Mouse (Mus musculus): ENCODE measurements around the gene Ica1l. TPM values are rescaled to one million over a fixed set of nuclear protein-coding genes. Genes with fewer than 3 reads are reported as not detected.

The Ica1l gene
- polyA plus RNA-seq, 1 experiment, result 0.08 TPM

DNA sequence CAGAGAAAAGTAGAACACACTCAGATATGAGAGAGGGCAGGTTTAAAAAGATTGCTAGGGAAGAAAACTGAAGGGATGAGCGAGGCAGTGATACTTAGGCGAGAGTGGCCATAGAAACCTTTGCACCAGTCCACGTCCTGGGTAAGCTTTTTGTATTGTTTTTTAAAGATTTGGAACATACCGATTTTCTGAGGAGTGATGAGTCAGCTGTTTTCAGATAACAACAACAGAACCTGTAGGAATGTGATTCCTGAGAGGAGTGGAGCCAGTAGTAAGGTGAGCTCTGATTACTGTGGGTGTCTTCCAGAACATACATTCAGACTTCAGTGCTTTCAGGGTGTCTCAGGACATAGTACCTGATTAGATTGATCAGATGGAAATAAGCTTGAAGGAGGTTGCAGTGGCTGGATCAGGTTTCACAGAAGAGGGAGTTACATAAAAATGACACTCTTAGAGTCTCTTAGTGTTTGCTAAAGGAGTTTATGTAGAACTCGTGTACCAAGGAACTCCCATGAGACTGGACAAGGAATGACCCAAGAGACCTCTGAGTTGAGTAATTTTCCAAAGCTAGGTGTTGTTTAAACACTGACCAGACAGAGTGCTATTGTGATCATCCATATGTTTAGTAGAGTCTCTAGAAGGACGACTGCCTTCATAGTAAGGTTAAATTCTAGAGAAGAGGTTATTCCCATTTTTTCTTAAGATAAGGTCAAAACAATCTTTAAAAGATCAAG lies 100.8 kb downstream of the Ica1l start:
- H3K27ac ChIP-seq (ENCODE audit: insufficient read depth, low read depth, low read length), result no peak overlapping the region
- no peak overlapping the region for H3K4me3 ChIP-seq (ENCODE audit: insufficient read depth, low read depth, low read length)
- H3K36me3 ChIP-seq (ENCODE audit: control insufficient read depth, insufficient read depth, low read length), result no peaks in the 10 kb centered on the region
- no peak for TF ChIP-seq CTCF (conservative IDR thresholded peaks at IDR 0.05; ENCODE audit: insufficient read depth, insufficient read length, low read depth, low read length)
- TF ChIP-seq POLR2A (IDR thresholded peaks at IDR 0.05; ENCODE audit: low read depth, low read length), result no peak
- 51% methylated on average over 6 of the region's 6 CpGs for WGBS
- DNase-seq, result no peak
- no peaks in the 10 kb centered on the region for H3K27me3 ChIP-seq (replicated peaks; ENCODE audit: control insufficient read depth, insufficient read depth, low read length)
- H3K4me1 ChIP-seq (ENCODE audit: control insufficient read depth, insufficient read depth, low read length), result peaks cover 12% of the 10 kb centered on the region

DNA sequence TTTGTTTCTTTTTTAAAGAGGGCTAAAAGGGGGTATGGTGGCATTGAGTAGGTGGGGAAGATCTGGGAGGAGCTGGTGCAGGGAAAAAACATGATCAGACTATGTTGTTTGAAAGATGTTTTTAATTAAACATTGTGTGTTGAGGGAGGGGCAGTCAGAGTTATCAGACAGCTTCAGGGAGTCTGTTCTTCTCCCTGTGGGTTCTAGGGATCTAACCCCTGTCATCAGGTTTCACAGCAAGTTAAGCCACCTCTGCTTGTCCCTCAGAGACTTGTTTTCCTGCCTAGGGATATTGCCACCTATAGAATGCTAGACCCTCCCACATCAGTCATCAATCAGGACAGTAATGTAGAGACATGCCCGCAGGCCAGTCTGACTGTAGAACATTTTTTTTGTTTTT lies 101.9 kb downstream of the Ica1l start:
- Histone ChIP-seq H3K4me3 (ENCODE audit: insufficient read depth, low read depth, low read length) (no peak overlapping the region), H3K27ac (ENCODE audit: insufficient read depth, low read depth, low read length) (no peak overlapping the region), H3K36me3 (ENCODE audit: control insufficient read depth, insufficient read depth, low read length) (no peaks in the 10 kb centered on the region), H3K27me3 (replicated peaks; ENCODE audit: control insufficient read depth, insufficient read depth, low read length) (no peaks in the 10 kb centered on the region), H3K4me1 (ENCODE audit: control insufficient read depth, insufficient read depth, low read length) (peaks cover 12% of the 10 kb centered on the region)
- 82% methylated on average over 1 of the region's 1 CpGs for WGBS
- DNase-seq, result no peak
- TF ChIP-seq POLR2A (IDR thresholded peaks at IDR 0.05; ENCODE audit: low read depth, low read length) (no peak), CTCF (conservative IDR thresholded peaks at IDR 0.05; ENCODE audit: insufficient read depth, insufficient read length, low read depth, low read length) (no peak)

DNA sequence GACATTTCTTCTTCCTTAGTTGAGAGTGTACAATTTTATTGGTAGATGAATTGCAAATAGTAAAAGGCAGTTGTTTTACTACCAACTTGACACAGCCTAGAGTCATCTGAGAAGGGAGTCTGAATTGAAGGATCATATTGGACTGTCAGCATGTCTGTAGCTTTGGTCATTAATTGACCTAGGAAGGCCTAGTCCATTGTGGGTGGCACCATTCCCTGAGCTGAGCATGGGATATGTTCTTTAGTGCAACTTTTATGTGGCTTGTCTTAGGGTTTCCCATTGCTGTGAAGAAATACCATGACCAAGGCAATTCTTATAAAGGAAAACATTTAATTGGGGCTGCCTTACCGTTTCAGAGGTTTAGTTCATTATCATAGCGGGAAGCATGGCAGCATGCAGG lies 110.0 kb downstream of the Ica1l start:
- Histone ChIP-seq H3K4me1 (ENCODE audit: control insufficient read depth, insufficient read depth, low read length) (0 out of 2 replicates have a peak, but pooled peaks cover 3% of the 10 kb centered on the region), H3K27ac (ENCODE audit: insufficient read depth, low read depth, low read length) (no peak overlapping the region), H3K27me3 (replicated peaks; ENCODE audit: control insufficient read depth, insufficient read depth, low read length) (no peaks in the 10 kb centered on the region), H3K36me3 (ENCODE audit: control insufficient read depth, insufficient read depth, low read length) (no peaks in the 10 kb centered on the region), H3K4me3 (ENCODE audit: insufficient read depth, low read depth, low read length) (no peak overlapping the region)
- no peak for TF ChIP-seq POLR2A (IDR thresholded peaks at IDR 0.05; ENCODE audit: low read depth, low read length)
- TF ChIP-seq CTCF (conservative IDR thresholded peaks at IDR 0.05; ENCODE audit: insufficient read depth, insufficient read length, low read depth, low read length), result no peak
- DNase-seq, result peak; percentile 66
- WGBS, result 93% methylated on average over 2 of the region's 2 CpGs

Other genes starting within 250 kb of the Ica1l start
- 11.5 and 11.9 TPM in 2 replicates for gene Fam117b, start 130.2 kb downstream of the Ica1l start, polyA plus RNA-seq (2012; rRNA removed)
- 1.8 and 1.9 TPM in 2 replicates for gene Carf, start 55.1 kb upstream of the Ica1l start, polyA plus RNA-seq (2012; rRNA removed)
- 4.6 and 7.0 TPM in 2 replicates for gene Wdr12, start 55.5 kb upstream of the Ica1l start, polyA plus RNA-seq (2012; rRNA removed)
- 3.0 and 3.6 TPM in 2 replicates for gene Nbeal1, start 137.4 kb upstream of the Ica1l start, polyA plus RNA-seq (2012; rRNA removed)